Mouse (Mus musculus): ENCODE data around the gene Prr3. TPM values are rescaled to one million over a fixed set of nuclear protein-coding genes. Genes with fewer than 3 reads are reported as not detected.

The Prr3 gene
- total RNA-seq, 1 experiment: 13.8 TPM

GRCm38 (mm10) chr17:35978811-35979400, 1.1 kb downstream of the Prr3 start:
- peaks cover 26% of the 10 kb centered on the region for H3K36me3 ChIP-seq (ENCODE audit: control insufficient read depth, insufficient read depth, low read length, poor library complexity, severe bottlenecking)
- in situ Hi-C loops (cut with MboI; ENCODE audit: low sequenced_read_pairs in 2 of 2, unreplicated experiment in 2 of 2): loop anchor here in 1 of 2 experiments (25.0 kb wide), 1 partner anchor 133 kb away; the partner anchor contains the start of gene Gm19684

DNA sequence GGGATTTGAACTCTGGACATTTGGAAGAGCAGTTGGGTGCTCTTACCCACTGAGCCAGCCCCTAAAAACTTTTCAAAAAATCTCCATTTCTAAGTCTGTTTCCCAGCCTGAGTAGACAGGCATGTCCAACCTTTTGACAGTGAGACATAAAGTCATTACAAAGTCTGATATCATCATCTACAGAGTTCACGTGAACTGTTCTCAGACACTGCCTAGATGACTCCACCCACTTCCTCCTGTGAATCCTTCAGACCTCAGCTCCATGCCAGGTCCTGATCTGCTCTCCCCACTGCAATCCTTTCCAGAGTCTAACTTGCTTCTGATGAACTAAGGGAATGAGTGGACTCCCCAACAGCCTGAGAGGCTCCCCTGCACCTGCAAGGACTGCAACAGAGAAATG, 7.9 kb downstream of the Prr3 start:
- in situ Hi-C loops (cut with MboI; ENCODE audit: low sequenced_read_pairs in 2 of 2, unreplicated experiment in 2 of 2): no loop called here
- H3K27ac ChIP-seq (ENCODE audit: insufficient read depth, low read depth, low read length, poor library complexity, severe bottlenecking): no peak overlapping the region
- DNase-seq (ENCODE audit: low read depth, low spot score): no peak

More at GRCm38 (mm10) chr17:35978811-35979400, 1.1 kb downstream of the Prr3 start:
- TF ChIP-seq HCFC1 (IDR thresholded peaks at IDR 0.05; ENCODE audit: borderline replicate concordance, insufficient read depth, low read length): no peak
- no peak for TF ChIP-seq MAFK (IDR thresholded peaks at IDR 0.05; ENCODE audit: insufficient read depth, low read depth, low read length)
- no peak for TF ChIP-seq ZC3H11A (IDR thresholded peaks at IDR 0.05; ENCODE audit: borderline replicate concordance, low read depth, low read length)
- TF ChIP-seq CHD2 (IDR thresholded peaks at IDR 0.05; ENCODE audit: low read depth, low read length): no peak
- no peak for TF ChIP-seq ZNF384 (IDR thresholded peaks at IDR 0.05; ENCODE audit: low read depth, low read length)
- H3K4me1 ChIP-seq (ENCODE audit: control insufficient read depth in 2 of 2, insufficient read depth in 2 of 2, low read length in 2 of 2, poor library complexity in 1 of 2): peaks cover 0 to 13% of the 10 kb centered on the region in 2 experiments; a peak in 2 of 4 replicates
- peak; percentile 57 for DNase-seq (ENCODE audit: low read depth, low spot score)
- H3K4me3 ChIP-seq (ENCODE audit: insufficient read depth in 1 of 2, low read depth in 1 of 2, low read length in 2 of 2, poor library complexity in 1 of 2, severe bottlenecking in 1 of 2): peak overlapping the region; percentile 91 to 93
- H3K9ac ChIP-seq (ENCODE audit: insufficient read depth, low read depth, low read length, poor library complexity, severe bottlenecking): peak overlapping the region; percentile 88
- peak overlapping the region; percentile 89 for H3K27ac ChIP-seq (ENCODE audit: insufficient read depth, low read depth, low read length, poor library complexity, severe bottlenecking)
- H3K9me3 ChIP-seq (ENCODE audit: control insufficient read depth, insufficient read depth, low read depth, low read length): no peaks in the 10 kb centered on the region

DNA sequence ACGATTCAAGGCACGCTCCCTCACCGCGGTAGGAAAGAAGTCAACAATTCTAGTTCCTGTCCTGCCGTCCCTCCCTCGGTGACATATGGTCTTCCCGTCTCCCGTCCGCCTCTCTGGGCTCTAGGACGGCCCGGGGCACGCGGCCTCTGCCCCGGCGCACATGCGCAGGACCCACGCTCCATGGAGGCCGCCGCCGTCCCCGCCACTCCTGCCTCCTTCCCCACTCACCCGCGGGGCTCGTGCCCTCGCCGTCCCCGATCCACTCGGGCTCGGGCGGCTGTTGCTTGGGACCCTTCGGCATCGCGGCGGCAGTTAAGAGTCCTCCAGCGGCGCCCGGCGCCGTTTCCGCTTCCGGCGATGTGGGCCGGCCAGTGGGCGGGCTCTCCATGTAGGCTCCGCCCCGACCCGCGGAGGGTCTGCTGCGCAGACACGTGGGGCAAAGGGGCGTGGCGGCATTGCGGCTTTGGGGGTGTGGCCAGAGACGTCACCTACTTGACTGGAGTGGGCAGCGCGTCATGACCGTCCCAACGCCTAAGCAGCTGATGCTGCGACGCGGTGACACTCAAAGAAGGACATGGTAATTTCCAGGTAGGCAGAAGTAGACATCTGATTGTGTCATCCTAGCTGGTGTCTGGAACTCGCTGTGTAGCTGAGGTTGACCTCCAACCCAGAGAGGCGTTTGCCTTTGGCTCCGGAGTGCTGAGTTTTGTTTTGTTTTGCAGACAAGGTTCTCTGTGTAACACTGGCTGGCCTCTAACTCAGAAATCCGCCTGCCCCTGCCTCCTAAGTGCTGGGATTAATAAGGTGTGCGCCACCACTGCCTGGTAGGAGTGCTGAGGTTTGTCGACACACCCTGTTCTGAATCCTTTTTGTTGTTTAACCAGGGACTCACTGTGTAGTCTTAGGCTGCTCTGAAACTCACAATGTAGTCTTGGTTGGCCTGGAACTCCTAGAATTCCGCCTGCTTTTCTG, 10.3 kb downstream of the Prr3 start, which contains the start of gene Abcf1:
Abcf1 (minus strand) TSS at position 344 of the 972 bp plus-strand sequence.
- Histone ChIP-seq H3K4me1 (ENCODE audit: control insufficient read depth in 2 of 2, insufficient read depth in 2 of 2, low read length in 2 of 2, poor library complexity in 1 of 2) (peaks cover 0 to 10% of the 10 kb centered on the region in 2 experiments; a peak in 1 of 4 replicates), H3K9me3 (ENCODE audit: control insufficient read depth, insufficient read depth, low read depth, low read length) (no peaks in the 10 kb centered on the region), H3K9ac (ENCODE audit: insufficient read depth, low read depth, low read length, poor library complexity, severe bottlenecking) (peak within 1 kb of the TSS; percentile 90), H3K4me3 (ENCODE audit: insufficient read depth in 1 of 2, low read depth in 1 of 2, low read length in 2 of 2, poor library complexity in 1 of 2, severe bottlenecking in 1 of 2) (peak within 1 kb of the TSS; percentile 81 to 99), H3K36me3 (ENCODE audit: control insufficient read depth, insufficient read depth, low read length, poor library complexity, severe bottlenecking) (peaks cover 33% of the 10 kb centered on the region), H3K27ac (ENCODE audit: insufficient read depth, low read depth, low read length, poor library complexity, severe bottlenecking) (no peak within 1 kb of the TSS)
- no peak for TF ChIP-seq MAFK (IDR thresholded peaks at IDR 0.05; ENCODE audit: insufficient read depth, low read depth, low read length)
- no peak for TF ChIP-seq CHD2 (IDR thresholded peaks at IDR 0.05; ENCODE audit: low read depth, low read length)
- no peak for TF ChIP-seq ZNF384 (IDR thresholded peaks at IDR 0.05; ENCODE audit: low read depth, low read length)
- peak; percentile 57; the same call in 1 of the 2 replicates for TF ChIP-seq HCFC1 (IDR thresholded peaks at IDR 0.05; ENCODE audit: borderline replicate concordance, insufficient read depth, low read length)
- no peak for TF ChIP-seq ZC3H11A (IDR thresholded peaks at IDR 0.05; ENCODE audit: borderline replicate concordance, low read depth, low read length)
- in situ Hi-C loops (cut with MboI; ENCODE audit: low sequenced_read_pairs in 2 of 2, unreplicated experiment in 2 of 2): no loop called here
- peak; percentile 93 for DNase-seq (ENCODE audit: low read depth, low spot score)

More for the DNA sequence above, 7.9 kb downstream of the Prr3 start:
- peaks cover 22% of the 10 kb centered on the region for H3K36me3 ChIP-seq (ENCODE audit: control insufficient read depth, insufficient read depth, low read length, poor library complexity, severe bottlenecking)
- no peaks in the 10 kb centered on the region for H3K9me3 ChIP-seq (ENCODE audit: control insufficient read depth, insufficient read depth, low read depth, low read length)
- H3K4me1 ChIP-seq (ENCODE audit: control insufficient read depth in 2 of 2, insufficient read depth in 2 of 2, low read length in 2 of 2, poor library complexity in 1 of 2): peaks cover 0 to 10% of the 10 kb centered on the region in 2 experiments; a peak in 1 of 4 replicates
- H3K4me3 ChIP-seq (ENCODE audit: insufficient read depth in 1 of 2, low read depth in 1 of 2, low read length in 2 of 2, poor library complexity in 1 of 2, severe bottlenecking in 1 of 2): no peak overlapping the region
- H3K9ac ChIP-seq (ENCODE audit: insufficient read depth, low read depth, low read length, poor library complexity, severe bottlenecking): no peak overlapping the region
- no peak for TF ChIP-seq CHD2 (IDR thresholded peaks at IDR 0.05; ENCODE audit: low read depth, low read length)
- no peak for TF ChIP-seq HCFC1 (IDR thresholded peaks at IDR 0.05; ENCODE audit: borderline replicate concordance, insufficient read depth, low read length)
- no peak for TF ChIP-seq MAFK (IDR thresholded peaks at IDR 0.05; ENCODE audit: insufficient read depth, low read depth, low read length)
- TF ChIP-seq ZNF384 (IDR thresholded peaks at IDR 0.05; ENCODE audit: low read depth, low read length): no peak

- no peak overlapping the region for H3K9ac ChIP-seq (ENCODE audit: insufficient read depth, low read depth, low read length, poor library complexity, severe bottlenecking)
- in situ Hi-C loops (cut with MboI; ENCODE audit: low sequenced_read_pairs in 2 of 2, unreplicated experiment in 2 of 2): no loop called here
- TF ChIP-seq ZC3H11A (IDR thresholded peaks at IDR 0.05; ENCODE audit: borderline replicate concordance, low read depth, low read length): no peak
- no peak for TF ChIP-seq CHD2 (IDR thresholded peaks at IDR 0.05; ENCODE audit: low read depth, low read length)
- TF ChIP-seq MAFK (IDR thresholded peaks at IDR 0.05; ENCODE audit: insufficient read depth, low read depth, low read length): no peak
- TF ChIP-seq HCFC1 (IDR thresholded peaks at IDR 0.05; ENCODE audit: borderline replicate concordance, insufficient read depth, low read length): no peak
- H3K9me3 ChIP-seq (ENCODE audit: control insufficient read depth, insufficient read depth, low read depth, low read length): no peaks in the 10 kb centered on the region
- H3K4me1 ChIP-seq (ENCODE audit: control insufficient read depth in 2 of 2, insufficient read depth in 2 of 2, low read length in 2 of 2, poor library complexity in 1 of 2): peaks cover 0 to 12% of the 10 kb centered on the region in 2 experiments; a peak in 1 of 4 replicates
- no peak for DNase-seq (ENCODE audit: low read depth, low spot score)
- H3K27ac ChIP-seq (ENCODE audit: insufficient read depth, low read depth, low read length, poor library complexity, severe bottlenecking): no peak overlapping the region
- H3K36me3 ChIP-seq (ENCODE audit: control insufficient read depth, insufficient read depth, low read length, poor library complexity, severe bottlenecking): peaks cover 35% of the 10 kb centered on the region
- no peak overlapping the region for H3K4me3 ChIP-seq (ENCODE audit: insufficient read depth in 1 of 2, low read depth in 1 of 2, low read length in 2 of 2, poor library complexity in 1 of 2, severe bottlenecking in 1 of 2)
Observed at GRCm38 (mm10) chr17:35967621-35968020, 12.4 kb downstream of the Prr3 start.
